Mouse (Mus musculus): ENCODE results near the gene Psph.
"Not testable (repeated sequence)": the region's sequence is repeated elsewhere in the genome, so short reads cannot be mapped to it uniquely, and the experiment has no call there.

Psph gene

GRCm38 (mm10) chr5:129786818-129787790 lies at the start of gene Psph:
Gene Psph (minus strand): TSS chr5:129787449.
- peak; percentile 96 to 97 for DNase-seq

- DNase-seq = not testable (repeated sequence)
These were observed 3.3 kb upstream of the Psph start for GRCm38 (mm10) chr5:129790591-129790990.

GRCm38 (mm10) chr5:129787818-129788593 lies 757 bp upstream of the Psph start:
- DNase-seq = no peak

GRCm38 (mm10) chr5:129786161-129786560 lies 1.1 kb downstream of the Psph start:
- peak in 1 of 2 experiments; percentile 5 for DNase-seq

- DNase-seq = no peak
These were observed 1.9 kb downstream of the Psph start for GRCm38 (mm10) chr5:129785235-129785870.

- DNase-seq = peak; percentile 13 to 19
These were observed 5.0 kb downstream of the Psph start for GRCm38 (mm10) chr5:129782211-129782610.

- peak; percentile 3 to 16 for DNase-seq
These were observed 7.1 kb downstream of the Psph start for GRCm38 (mm10) chr5:129780131-129780530.

GRCm38 (mm10) chr5:129778996-129779716 lies 8.1 kb downstream of the Psph start:
- DNase-seq = peak; percentile 59 to 64

- DNase-seq = no peak
These were observed 8.8 kb downstream of the Psph start for GRCm38 (mm10) chr5:129778348-129778995.

GRCm38 (mm10) chr5:129774661-129775060 lies 12.6 kb downstream of the Psph start:
- DNase-seq = no peak

GRCm38 (mm10) chr5:129773330-129773729 lies 13.9 kb downstream of the Psph start:
- DNase-seq = not testable (repeated sequence)

GRCm38 (mm10) chr5:129772433-129772832 lies 14.8 kb downstream of the Psph start:
- no peak for DNase-seq

GRCm38 (mm10) chr5:129770443-129771355 lies 16.6 kb downstream of the Psph start:
- DNase-seq = no peak

GRCm38 (mm10) chr5:129761865-129762540 lies 25.2 kb downstream of the Psph start:
- DNase-seq = no peak

- DNase-seq = no peak
These were observed 27.2 kb downstream of the Psph start for GRCm38 (mm10) chr5:129759929-129760480.

- no peak for DNase-seq
These were observed 30.4 kb downstream of the Psph start for GRCm38 (mm10) chr5:129756886-129757285.

GRCm38 (mm10) chr5:129744050-129744449 lies 43.2 kb downstream of the Psph start:
- DNase-seq = no peak

GRCm38 (mm10) chr5:129742903-129743488 lies 44.3 kb downstream of the Psph start:
- DNase-seq = no peak

- peak; percentile 37 to 43 for DNase-seq
These were observed 46.3 kb downstream of the Psph start for GRCm38 (mm10) chr5:129740976-129741375.
